Mouse (Mus musculus): Measurements from ENCODE around the gene Klhdc7b. TPM values are rescaled to one million over a fixed set of nuclear protein-coding genes. Genes with fewer than 3 reads are reported as not detected.

Gene Klhdc7b
- 0.18 and 0.36 TPM in 2 replicates for polyA plus RNA-seq (2021; fragmentation: Nextera tagmentation)
- long read RNA-seq, experiment 1: 0 reads
- long read RNA-seq, experiment 2, partial matches to known transcripts: 0 of 1 reads
- long read RNA-seq, experiment 2, other reads (novel, unspliced or antisense): 0 of 1 reads

DNA sequence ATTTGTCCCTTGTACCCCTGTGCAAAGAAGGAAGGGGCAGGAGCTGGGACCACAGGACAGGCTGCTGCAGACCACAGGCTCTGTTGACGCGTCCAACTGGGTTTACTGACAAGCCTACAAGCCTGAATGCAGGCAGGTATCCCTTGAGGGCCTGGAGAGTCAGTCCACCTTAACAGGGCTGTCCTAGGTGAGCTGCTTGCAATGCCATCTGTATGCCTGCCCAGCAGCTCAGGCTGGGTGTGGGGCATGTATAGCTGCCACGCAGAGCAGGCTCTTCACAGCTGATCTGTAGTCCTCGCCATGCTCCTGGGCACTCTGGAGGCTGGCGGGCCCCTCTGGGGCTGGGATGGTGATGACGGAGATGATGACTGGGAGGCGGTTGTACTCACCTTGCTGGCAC lies at the start of gene Klhdc7b:
Gene Klhdc7b (plus strand): TSS at position 301 of the 400 bp plus-strand sequence.

DNA sequence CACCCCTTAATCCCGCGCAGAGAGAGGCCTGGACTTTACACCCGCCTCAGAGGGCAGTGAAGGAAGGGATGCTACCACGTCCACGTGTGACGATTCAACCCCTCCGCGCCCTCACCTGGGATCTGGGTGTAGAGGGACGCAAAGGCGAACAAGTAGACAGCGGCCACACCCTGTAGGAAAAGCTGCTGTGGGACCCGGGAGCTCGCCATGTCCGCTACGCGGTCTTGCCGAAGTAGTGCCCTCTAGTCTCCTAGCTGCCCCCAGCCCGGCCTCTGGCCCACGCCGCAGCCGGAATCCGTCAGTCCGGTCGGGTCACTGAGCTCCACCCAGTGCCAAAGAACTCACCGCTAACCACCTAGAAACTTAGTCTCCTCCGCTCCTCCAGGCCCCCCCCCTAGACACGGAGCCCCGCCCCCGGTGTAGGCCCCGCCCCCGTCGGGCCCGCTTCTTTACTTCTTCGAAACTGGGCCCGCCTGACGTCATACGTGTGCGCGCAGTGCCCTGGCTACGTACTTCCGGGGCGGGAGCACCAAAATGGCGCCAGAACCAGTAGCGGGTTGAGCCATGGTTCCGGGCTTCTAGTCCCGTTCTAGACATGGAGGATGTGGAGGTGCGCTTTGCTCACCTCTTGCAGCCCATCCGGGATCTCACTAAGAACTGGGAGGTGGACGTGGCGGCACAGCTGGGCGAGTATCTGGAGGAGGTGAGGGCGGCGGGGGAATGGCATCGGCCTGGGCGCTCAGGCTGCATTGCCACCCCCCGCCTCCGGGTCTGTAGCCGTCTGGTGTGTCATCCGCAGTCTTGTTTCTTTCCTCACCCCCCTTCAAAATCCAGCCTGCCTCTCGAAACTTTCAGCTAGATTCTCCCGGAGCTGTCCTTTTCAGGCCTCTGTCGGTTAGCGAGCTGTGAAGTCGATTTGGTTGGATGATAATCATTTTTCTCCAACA lies 29.2 kb upstream of the Klhdc7b start, which contains the start of the genes Lmf2 and Ncaph2:
Gene Lmf2 (minus strand): TSS at position 419 of the 947 bp plus-strand sequence.
Gene Ncaph2 (plus strand): TSS at position 479 of the 947 bp plus-strand sequence.

DNA sequence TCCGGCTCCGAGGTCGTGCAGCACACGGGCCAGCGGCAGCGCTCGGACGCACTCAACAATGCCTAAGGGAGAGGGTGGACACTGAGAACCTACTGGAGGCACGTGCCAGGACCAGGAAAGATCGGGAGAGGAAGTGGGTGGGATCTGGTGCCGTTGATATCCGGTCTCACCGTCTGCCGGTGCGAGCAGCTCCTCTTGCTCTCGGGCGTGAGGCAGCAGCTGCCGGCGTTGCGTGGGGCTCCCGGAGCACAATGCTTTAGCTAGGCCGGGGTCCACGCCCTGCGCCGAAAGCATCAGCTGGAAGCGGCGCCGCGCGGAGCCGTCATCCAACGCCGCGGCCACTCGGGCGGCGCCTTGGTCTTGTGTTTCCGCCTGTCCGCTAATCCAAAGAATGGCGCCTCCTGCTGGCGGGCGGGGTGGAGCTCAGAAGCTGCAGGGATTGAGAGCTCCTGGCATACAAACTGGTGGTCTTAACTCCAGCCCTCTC lies 10.9 kb upstream of the Klhdc7b start, which contains the start of gene Sco2:
Gene Sco2 (minus strand): TSS at position 85 of the 487 bp plus-strand sequence.

DNA sequence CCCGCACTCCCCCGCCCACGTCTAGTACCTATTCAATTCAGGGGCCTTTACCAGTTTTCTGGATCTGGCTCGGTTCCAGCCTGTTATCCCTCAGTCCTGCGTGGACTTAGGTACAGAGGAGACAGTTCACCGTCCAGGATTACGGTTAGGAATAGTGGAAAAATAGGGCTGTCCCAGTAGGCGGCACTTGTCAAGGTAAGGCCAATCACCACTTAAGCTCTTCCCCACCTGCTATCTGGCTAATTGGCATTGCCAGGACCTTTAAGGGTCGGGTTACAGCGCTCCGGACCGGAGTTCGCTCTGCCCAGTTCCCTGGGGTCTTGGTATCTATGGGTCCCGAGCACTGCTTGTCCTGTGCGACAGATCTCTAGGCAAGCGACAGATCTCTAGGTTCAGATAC lies 7.8 kb upstream of the Klhdc7b start, which contains the start of gene Tymp:
Gene Tymp (minus strand): TSS at position 83 of the 400 bp plus-strand sequence.

DNA sequence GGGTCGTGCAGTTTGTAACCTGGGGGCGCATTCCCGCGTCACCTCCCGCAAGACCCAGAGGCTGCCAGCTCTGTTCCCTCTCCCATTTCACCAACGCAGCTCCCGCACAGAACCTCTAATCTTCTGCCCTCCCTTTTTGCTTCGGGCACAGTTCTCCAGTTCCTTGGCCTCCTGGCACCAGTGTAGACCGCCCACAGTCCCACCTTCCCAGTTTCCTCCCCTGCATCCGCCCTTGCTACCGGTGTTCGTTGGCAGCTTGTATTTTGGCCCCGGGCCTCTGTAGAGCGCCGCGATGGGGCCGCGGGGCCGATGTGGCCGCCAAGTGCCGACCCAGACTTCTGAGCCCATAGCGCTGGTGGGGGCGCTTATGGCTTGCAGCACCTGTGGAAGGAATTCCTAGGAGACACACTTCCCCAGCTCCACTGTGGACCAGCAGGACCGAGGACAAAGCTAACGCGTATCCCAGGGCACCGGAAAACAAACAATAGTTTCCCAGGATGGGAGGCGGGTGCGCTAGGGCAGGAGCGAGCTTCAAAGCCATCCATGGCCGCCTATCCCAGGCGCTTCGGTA lies 5.8 kb upstream of the Klhdc7b start, which contains the start of gene Odf3b:
Gene Odf3b (minus strand): TSS at position 452 of the 571 bp plus-strand sequence.

DNA sequence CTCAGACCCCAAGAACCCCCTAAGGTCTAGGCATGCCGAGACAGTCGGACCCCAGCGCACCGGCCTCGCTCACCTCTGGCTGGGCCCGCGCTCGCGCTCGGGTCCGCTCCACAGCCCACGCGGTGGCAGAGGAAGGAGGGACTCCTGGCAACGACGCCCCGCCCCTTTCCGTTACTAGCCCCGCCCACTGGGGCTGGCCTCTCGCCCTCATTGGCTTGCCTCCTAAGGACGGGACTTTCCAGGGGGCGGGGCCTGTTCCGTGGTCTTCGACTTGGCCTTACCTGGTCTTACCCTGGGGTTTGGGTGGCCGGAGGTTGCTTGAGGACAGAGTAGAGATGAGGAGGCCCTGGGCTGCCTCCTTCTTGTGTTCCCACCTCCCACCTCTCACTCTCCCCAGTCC lies 25.4 kb downstream of the Klhdc7b start, which contains the start of gene Syce3:
Gene Syce3 (minus strand): TSS at position 386 of the 400 bp plus-strand sequence.

DNA sequence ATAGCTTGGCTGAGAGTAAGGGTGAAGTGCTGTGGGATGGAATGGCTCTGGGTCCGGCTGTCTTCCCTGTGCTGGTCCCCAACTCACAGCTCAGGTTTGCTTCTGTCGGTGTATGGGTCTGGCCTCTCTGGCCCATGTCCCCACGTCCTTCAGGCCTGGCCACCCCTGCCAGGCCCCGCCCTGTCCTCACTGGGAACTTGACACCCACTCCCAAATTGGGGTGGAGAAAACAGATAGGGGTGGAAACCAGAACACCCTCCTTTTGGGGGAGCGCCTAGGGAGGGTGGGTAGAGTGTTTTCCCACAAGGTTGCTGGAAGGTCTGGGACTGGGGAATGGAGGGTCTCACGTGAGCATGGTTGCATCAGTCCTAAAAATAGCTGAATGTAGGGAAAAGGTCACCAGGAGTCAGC lies 41.0 kb downstream of the Klhdc7b start, which contains the start of gene Cpt1b:
Gene Cpt1b (minus strand): TSS at position 153 of the 411 bp plus-strand sequence.

DNA sequence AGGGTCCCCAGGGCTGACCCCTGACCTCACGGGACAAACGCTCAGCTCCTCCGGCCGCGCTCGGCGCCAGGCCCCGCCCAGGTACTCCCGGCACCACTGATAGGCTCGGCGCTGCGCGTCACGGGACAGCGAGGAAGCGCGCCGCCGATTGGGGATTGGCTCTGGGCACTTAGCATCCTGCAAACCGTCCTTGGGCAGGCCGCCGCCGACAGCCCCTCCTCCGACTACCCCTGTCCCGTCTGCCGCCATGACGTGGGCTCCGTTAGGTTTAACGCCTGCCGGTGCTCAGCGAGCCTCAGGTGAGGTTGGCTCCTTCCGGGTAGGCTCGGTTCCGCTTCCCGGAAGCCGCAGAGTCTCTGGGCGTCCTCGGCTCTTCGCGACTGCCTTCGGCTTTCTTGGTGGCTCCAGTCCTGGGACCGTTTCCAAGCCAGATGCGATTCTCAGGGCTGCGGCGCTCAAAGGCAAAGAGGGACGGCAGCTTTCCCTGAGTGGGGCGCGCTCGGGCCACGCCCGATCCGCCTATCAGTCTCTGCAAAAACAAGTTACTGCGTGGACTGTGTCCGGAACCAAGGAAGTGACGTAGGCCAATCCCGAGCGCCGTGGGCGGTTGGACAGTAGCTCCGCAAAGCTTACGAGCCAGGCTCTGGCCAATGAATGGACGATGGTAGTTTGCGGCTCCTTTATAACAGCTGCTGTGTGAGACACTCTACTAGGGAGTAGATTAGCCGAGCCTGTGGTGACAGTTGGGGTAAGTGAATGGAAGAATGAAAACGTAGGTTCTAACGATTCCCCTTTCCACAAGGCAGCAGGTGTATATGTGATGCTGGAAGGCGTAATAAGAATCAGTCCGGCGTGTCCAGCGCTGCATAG lies 44.9 kb downstream of the Klhdc7b start, which contains the start of the genes C730034F03Rik, Gm44502 and Chkb:
Gene C730034F03Rik (plus strand): TSS at position 238 of the 870 bp plus-strand sequence.
Gene Gm44502 (minus strand): TSS at position 345 of the 870 bp plus-strand sequence.
Gene Chkb (minus strand): TSS at position 557 of the 870 bp plus-strand sequence.

Other genes starting within 250 kb of the Klhdc7b start
- gene Mapk12, start 244.2 kb upstream of the Klhdc7b start, polyA plus RNA-seq (2021; fragmentation: Nextera tagmentation): 2.2 and 2.5 TPM in 2 replicates
- gene Mapk11, start 235.3 kb upstream of the Klhdc7b start, polyA plus RNA-seq (2021; fragmentation: Nextera tagmentation): 7.8 and 10.5 TPM in 2 replicates
- gene Plxnb2, start 204.1 kb upstream of the Klhdc7b start, polyA plus RNA-seq (2021; fragmentation: Nextera tagmentation): 17.0 and 24.8 TPM in 2 replicates
- gene Dennd6b, start 188.4 kb upstream of the Klhdc7b start, polyA plus RNA-seq (2021; fragmentation: Nextera tagmentation): 11.3 and 11.9 TPM in 2 replicates
- 91.7 and 92.3 TPM in 2 replicates for gene Ppp6r2, start 173.4 kb upstream of the Klhdc7b start, polyA plus RNA-seq (2021; fragmentation: Nextera tagmentation)
- 100 and 139 TPM in 2 replicates for gene Sbf1, start 69.6 kb upstream of the Klhdc7b start, polyA plus RNA-seq (2021; fragmentation: Nextera tagmentation)
- gene Adm2, start 62.2 kb upstream of the Klhdc7b start, polyA plus RNA-seq (2021; fragmentation: Nextera tagmentation): not detected in 2 replicates
- not detected in 2 replicates for gene Miox, start 50.5 kb upstream of the Klhdc7b start, polyA plus RNA-seq (2021; fragmentation: Nextera tagmentation)
- 9.0 and 10.3 TPM in 2 replicates for gene Lmf2, start 29.3 kb upstream of the Klhdc7b start, polyA plus RNA-seq (2021; fragmentation: Nextera tagmentation)
- gene Ncaph2, start 29.2 kb upstream of the Klhdc7b start, polyA plus RNA-seq (2021; fragmentation: Nextera tagmentation): 68.4 and 73.8 TPM in 2 replicates
- 53.7 and 59.4 TPM in 2 replicates for gene Sco2, start 11.1 kb upstream of the Klhdc7b start, polyA plus RNA-seq (2021; fragmentation: Nextera tagmentation)
- 5.7 and 7.5 TPM in 2 replicates for gene Tymp, start 7.9 kb upstream of the Klhdc7b start, polyA plus RNA-seq (2021; fragmentation: Nextera tagmentation)
- gene Odf3b, start 5.6 kb upstream of the Klhdc7b start, polyA plus RNA-seq (2021; fragmentation: Nextera tagmentation): 4.6 and 7.3 TPM in 2 replicates
- gene Syce3, start 25.6 kb downstream of the Klhdc7b start, polyA plus RNA-seq (2021; fragmentation: Nextera tagmentation): not detected in 2 replicates
- gene Cpt1b, start 40.9 kb downstream of the Klhdc7b start, polyA plus RNA-seq (2021; fragmentation: Nextera tagmentation): 0.16 and 0.46 TPM in 2 replicates
- 2.9 and 3.1 TPM in 2 replicates for gene C730034F03Rik, start 44.7 kb downstream of the Klhdc7b start, polyA plus RNA-seq (2021; fragmentation: Nextera tagmentation)
- gene Gm44502, start 44.8 kb downstream of the Klhdc7b start, polyA plus RNA-seq (2021; fragmentation: Nextera tagmentation): not detected in 2 replicates
- gene Chkb, start 45.0 kb downstream of the Klhdc7b start, polyA plus RNA-seq (2021; fragmentation: Nextera tagmentation): 26.6 and 31.1 TPM in 2 replicates
- 48.0 and 53.4 TPM in 2 replicates for gene Mapk8ip2, start 69.0 kb downstream of the Klhdc7b start, polyA plus RNA-seq (2021; fragmentation: Nextera tagmentation)
- 20.7 and 22.6 TPM in 2 replicates for gene Arsa, start 92.5 kb downstream of the Klhdc7b start, polyA plus RNA-seq (2021; fragmentation: Nextera tagmentation)
- 3.9 and 5.5 TPM in 2 replicates for gene Shank3, start 114.7 kb downstream of the Klhdc7b start, polyA plus RNA-seq (2021; fragmentation: Nextera tagmentation)
- gene Acr, start 183.4 kb downstream of the Klhdc7b start, polyA plus RNA-seq (2021; fragmentation: Nextera tagmentation): 0.19 TPM in 1 of 2 replicates, not detected in the other
- gene Rabl2, start 207.0 kb downstream of the Klhdc7b start, polyA plus RNA-seq (2021; fragmentation: Nextera tagmentation): 16.6 and 19.0 TPM in 2 replicates

Data from layer of hippocampus, adult 6 months (tissue).